Mouse (Mus musculus) neutrophil, adult 65 days (primary cell): ENCODE data around the gene Paox. TPM values are rescaled to one million over a fixed set of nuclear protein-coding genes. Genes with fewer than 3 reads are reported as not detected.

Experiments
- total RNA-seq: library from RNA; stranded (reverse); gene quantifications from 2 replicates; pipeline ENCODE4 v1.2.4, GENCODE M21; 2023

Paox gene
- 3.9 and 9.7 TPM in 2 replicates for total RNA-seq

GRCm38 (mm10) chr7:140115583-140116328, at the start of gene Paox:
Gene Paox (plus strand): TSS chr7:140115799.

GRCm38 (mm10) chr7:140082242-140082678, 33.3 kb upstream of the Paox start, which contains the start of gene Caly:
Gene Caly (minus strand): TSS chr7:140082548.

DNA sequence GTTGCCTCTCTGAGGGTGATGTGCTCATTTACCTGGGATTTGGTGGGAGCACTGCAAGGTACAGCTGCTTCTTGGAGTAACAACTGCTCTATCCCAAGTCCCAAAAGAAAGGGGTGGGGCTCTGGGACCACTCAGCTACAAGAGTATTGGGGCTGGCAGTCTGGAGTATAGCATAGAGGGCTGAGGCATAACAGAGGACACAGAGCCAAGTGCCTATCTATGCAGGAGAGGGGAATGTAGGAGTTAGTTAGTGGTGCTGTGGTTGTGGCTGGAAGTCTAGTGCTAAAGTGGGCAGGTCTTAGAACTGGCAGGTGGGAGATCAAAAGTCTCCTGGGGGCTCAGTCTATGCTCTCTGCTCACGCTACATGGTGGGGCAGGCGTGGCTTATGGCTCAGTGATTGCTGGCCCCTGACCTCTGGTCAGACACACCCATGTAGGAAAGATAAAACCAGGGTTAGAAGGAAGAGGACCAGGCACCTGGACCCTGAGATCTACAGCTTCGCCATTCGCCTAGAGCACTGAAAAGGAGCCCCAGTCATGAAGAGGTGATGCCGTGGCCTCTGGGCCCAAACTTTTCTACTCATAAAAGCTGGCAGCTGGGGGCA, 22.6 kb upstream of the Paox start, which contains the start of gene Prap1:
TSS of gene Prap1 (plus strand) at position 472 of the 605 bp plus-strand sequence.

DNA sequence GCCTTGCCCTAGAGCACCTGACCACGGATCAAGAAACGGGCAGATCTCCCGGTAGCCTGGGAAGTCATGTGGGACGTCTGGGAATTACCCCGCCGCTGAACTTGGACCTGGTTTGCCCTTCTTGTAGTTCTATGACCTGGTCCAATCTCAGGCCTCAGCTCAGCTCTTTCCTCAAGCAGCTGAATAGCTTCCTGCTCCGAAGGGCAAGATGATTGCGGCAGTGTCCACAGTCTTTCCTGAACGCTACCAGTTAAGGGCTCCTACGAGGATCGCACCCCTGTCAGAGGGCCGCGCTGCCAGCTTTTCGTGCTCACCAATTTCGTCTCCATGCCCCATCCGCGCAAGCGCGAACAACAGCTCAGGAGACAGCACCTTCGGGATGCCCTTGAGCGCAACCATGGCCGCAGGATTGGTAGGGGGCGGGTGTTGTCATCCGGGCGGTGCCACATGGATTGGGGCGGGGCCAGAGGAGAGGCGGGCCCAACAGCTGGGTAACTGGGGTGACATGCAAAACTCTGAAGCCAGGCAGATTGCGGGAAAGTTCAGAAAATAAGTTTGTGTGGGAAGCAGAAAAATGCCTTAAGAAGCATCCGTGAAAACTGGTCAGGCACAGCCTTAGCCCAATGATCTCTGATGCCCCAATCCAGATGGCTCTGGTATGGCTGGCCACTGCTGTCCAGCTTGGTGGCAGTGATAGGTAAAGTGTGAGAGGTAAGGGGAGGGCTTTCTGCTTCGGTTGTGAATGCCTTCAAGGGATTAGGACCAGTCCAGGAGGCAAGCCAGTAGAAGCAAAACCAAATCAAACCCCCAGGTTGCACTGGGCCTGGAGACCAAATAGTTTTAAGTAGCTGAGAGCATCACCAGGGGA, 13.4 kb upstream of the Paox start, which contains the start of gene Fuom:
TSS of gene Fuom (minus strand) at position 449 of the 868 bp plus-strand sequence.

DNA sequence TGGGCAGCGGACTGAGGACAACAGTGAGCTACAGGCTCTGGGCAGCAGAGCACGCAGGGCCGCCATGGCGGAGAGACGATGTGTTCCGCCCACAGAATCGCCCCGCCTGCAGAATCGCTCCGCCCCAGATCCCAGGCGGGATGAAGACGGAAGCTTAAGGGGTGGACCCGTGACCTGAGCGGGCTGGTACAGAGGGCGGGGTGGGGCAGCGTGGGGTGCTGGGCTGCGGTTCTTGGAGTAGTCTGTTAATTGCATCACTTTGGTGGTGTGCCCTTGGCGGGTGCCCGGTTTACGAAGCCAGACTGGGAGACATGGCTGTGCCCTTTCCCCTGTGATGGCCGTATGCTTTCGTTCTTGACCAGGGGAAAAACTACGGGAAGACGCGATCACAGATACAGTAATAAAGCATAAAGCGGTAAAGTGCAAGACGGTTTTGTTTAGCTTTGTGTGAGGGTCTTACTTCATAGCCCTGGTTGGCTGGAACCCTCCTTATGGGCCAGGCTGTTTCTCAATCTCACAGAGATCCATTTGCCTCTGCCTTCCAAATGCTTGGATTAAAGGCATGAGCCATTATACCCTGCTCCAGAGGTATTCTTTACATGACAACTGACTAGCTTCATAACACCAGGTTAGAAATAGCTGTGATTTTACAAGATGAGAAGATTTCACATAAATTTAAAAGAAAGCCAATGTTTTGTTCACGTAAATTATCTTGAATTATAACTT, 893 bp downstream of the Paox start, which contains the start of gene Echs1:
TSS of gene Echs1 (minus strand) at position 148 of the 726 bp plus-strand sequence.

GRCm38 (mm10) chr7:140137135-140138020, 21.8 kb downstream of the Paox start, which contains the start of gene Mtg1:
Gene Mtg1 (plus strand): TSS chr7:140137564.

GRCm38 (mm10) chr7:140154218-140154927, 38.8 kb downstream of the Paox start, which contains the start of gene Sprn:
Gene Sprn (minus strand): TSS chr7:140154877.

GRCm38 (mm10) chr7:140164664-140165063, 49.1 kb downstream of the Paox start, which contains the start of gene Olfr522:
Gene Olfr522 (minus strand): TSS chr7:140164764.

DNA sequence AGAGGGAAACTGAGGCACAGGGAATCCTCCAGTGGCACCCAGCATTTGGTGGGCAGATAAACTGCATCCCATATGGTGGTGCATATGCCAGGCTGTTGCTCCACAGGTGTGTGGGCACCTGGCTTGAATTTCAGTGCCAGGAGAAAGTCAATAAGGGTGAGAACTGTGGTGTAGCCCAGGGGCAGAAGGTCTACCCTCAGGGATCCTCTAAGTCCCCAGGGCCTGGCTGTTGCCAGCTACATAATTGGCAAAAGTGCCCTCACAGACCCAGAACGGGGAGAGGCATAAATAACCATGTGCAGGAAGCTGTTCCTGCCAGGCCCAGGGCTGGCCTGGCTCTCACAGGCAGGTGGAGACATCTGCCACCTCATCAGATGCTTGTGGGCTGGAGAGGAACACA, 57.3 kb downstream of the Paox start, which contains the start of gene Olfr523:
TSS of gene Olfr523 (plus strand) at position 282 of the 400 bp plus-strand sequence.

Other genes starting within 250 kb of the Paox start
- not detected in 2 replicates for gene Kndc1, start 221.1 kb upstream of the Paox start, total RNA-seq
- gene Utf1, start 172.0 kb upstream of the Paox start, total RNA-seq = not detected in 2 replicates
- 3.3 and 3.9 TPM in 2 replicates for gene 6430531B16Rik, start 137.0 kb upstream of the Paox start, total RNA-seq
- 1,061 and 1,613 TPM in 2 replicates for gene Adam8, start 123.2 kb upstream of the Paox start, total RNA-seq
- gene Zfp511, start 79.4 kb upstream of the Paox start, total RNA-seq = 11.3 and 18.2 TPM in 2 replicates
- gene Tubgcp2, start 79.1 kb upstream of the Paox start, total RNA-seq = 22.2 and 22.9 TPM in 2 replicates
- gene Msx3, start 66.7 kb upstream of the Paox start, total RNA-seq = not detected in 2 replicates
- not detected in 2 replicates for gene Caly, start 33.3 kb upstream of the Paox start, total RNA-seq
- not detected in 2 replicates for gene Prap1, start 22.4 kb upstream of the Paox start, total RNA-seq
- 6.7 and 8.2 TPM in 2 replicates for gene Fuom, start 13.4 kb upstream of the Paox start, total RNA-seq
- 27.9 and 31.7 TPM in 2 replicates for gene Echs1, start 677 bp downstream of the Paox start, total RNA-seq
- gene Mtg1, start 21.8 kb downstream of the Paox start, total RNA-seq = 4.7 and 5.0 TPM in 2 replicates
- not detected in 2 replicates for gene Sprn, start 39.1 kb downstream of the Paox start, total RNA-seq
- gene Olfr522, start 49.0 kb downstream of the Paox start, total RNA-seq = not detected in 2 replicates
- not detected in 2 replicates for gene Olfr523, start 57.4 kb downstream of the Paox start, total RNA-seq
- gene Olfr524, start 90.2 kb downstream of the Paox start, total RNA-seq = not detected in 2 replicates
- not detected in 2 replicates for gene Cd163l1, start 102.5 kb downstream of the Paox start, total RNA-seq
- gene 5830411N06Rik, start 131.5 kb downstream of the Paox start, total RNA-seq = not detected in 2 replicates
- not detected in 2 replicates for gene Olfr525, start 205.1 kb downstream of the Paox start, total RNA-seq
- gene Olfr527, start 218.2 kb downstream of the Paox start, total RNA-seq = not detected in 2 replicates
- not detected in 2 replicates for gene Olfr60, start 245.9 kb downstream of the Paox start, total RNA-seq